Mouse (Mus musculus): Measurements from ENCODE around the gene Kcnj16. TPM values are rescaled to one million over a fixed set of nuclear protein-coding genes. Genes with fewer than 3 reads are reported as not detected.
A peak's percentile ranks its signal among the peaks of the same experiment; 100 is the strongest.

Gene Kcnj16
- polyA plus RNA-seq, 1 experiment from 2014 or later: 0.87 TPM

DNA sequence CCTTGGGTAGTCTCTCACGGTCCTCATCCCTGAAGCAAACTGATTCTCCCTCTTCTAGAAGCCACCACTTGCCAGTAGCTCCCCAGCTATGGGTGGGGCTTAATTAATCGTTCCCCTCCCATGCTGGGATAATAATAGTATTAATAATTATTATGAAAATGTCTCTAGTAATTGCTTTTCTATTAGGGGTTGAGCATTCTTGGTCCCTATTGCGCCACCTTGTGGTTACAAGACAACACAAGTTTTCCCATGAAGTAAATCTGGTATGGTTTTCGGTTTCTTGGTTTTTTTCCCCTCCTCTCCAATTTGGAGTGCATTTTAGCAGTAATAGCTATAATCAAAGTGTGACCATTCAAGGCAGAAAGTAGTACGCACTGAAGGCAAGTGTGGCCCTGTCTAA is 74.3 kb downstream of the Kcnj16 start:
- Histone ChIP-seq H3K4me3 (replicated peaks; ENCODE audit: low read depth, low read length) (no peak overlapping the region), H3K4me2 (ENCODE audit: low read length) (no peak overlapping the region), H3K36me3 (ENCODE audit: control insufficient read depth, insufficient read depth, low read length) (no peaks in the 10 kb centered on the region), H3K4me1 (ENCODE audit: control insufficient read depth, insufficient read depth, low read length) (no peaks in the 10 kb centered on the region), H3K9me3 (ENCODE audit: control insufficient read depth, low read length) (no peaks in the 10 kb centered on the region), H3K27me3 (ENCODE audit: control insufficient read depth, insufficient read depth, low read length) (no peaks in the 10 kb centered on the region), H3K9ac (replicated peaks; ENCODE audit: low read length) (no peak overlapping the region), H3K27ac (replicated peaks; ENCODE audit: low read depth, low read length) (no peak overlapping the region)
- peak; percentile 57 for DNase-seq
- 48% methylated on average over 5 of the region's 5 CpGs for WGBS
- ATAC-seq (ENCODE audit: low FRiP score, low TSS enrichment): no peak

DNA sequence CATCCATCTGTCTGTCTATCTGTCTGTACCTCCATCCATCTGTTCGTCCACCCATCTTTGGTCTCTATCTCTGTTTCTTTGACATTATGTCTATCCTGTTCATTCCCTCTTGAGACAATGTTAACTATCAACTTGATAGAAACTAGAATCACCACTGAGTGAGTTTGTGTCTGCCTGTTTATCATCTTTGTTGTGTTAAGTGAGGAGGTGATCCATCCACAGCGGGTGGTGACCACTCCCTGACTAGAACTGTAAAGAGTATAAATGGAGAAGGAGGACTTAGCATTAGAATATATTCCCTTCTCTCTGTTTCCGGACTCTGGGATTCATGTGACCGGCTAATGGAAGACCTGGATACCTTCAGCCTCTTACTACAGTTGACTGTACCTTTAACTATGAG is 75.5 kb downstream of the Kcnj16 start:
- no peaks in the 10 kb centered on the region for H3K4me1 ChIP-seq (ENCODE audit: control insufficient read depth, insufficient read depth, low read length)
- WGBS: 82% methylated on average over 4 of the region's 4 CpGs
- H3K27ac ChIP-seq (replicated peaks; ENCODE audit: low read depth, low read length): no peak overlapping the region
- H3K9ac ChIP-seq (replicated peaks; ENCODE audit: low read length): no peak overlapping the region
- H3K36me3 ChIP-seq (ENCODE audit: control insufficient read depth, insufficient read depth, low read length): no peaks in the 10 kb centered on the region
- H3K4me3 ChIP-seq (replicated peaks; ENCODE audit: low read depth, low read length): no peak overlapping the region
- H3K27me3 ChIP-seq (ENCODE audit: control insufficient read depth, insufficient read depth, low read length): no peaks in the 10 kb centered on the region
- DNase-seq (no peak), ATAC-seq (ENCODE audit: low FRiP score, low TSS enrichment) (no peak)
- no peaks in the 10 kb centered on the region for H3K9me3 ChIP-seq (ENCODE audit: control insufficient read depth, low read length)
- H3K4me2 ChIP-seq (ENCODE audit: low read length): no peak overlapping the region

DNA sequence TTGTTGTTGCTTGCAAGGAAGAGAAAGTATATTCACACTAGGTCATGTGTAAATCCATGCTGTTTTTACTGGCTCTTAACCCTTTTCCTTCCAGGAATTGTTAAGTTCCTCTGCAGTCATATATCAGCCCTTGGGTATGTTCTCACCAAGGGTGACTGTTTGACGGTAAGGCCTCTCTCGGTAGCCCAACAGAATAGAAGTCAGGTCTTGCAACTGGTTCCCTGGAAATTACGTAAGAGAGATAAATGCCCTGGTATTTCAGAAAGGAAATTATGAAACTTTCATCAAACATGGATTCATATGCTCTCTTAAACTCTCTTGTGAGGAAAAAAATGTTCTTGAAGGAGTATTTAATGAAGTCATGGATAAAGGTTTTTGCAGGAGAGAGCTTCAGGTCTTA is 86.4 kb downstream of the Kcnj16 start:
- no peak overlapping the region for H3K4me3 ChIP-seq (replicated peaks; ENCODE audit: low read depth, low read length)
- no peak overlapping the region for H3K27ac ChIP-seq (replicated peaks; ENCODE audit: low read depth, low read length)
- 96% methylated on average over 3 of the region's 3 CpGs for WGBS
- H3K27me3 ChIP-seq (ENCODE audit: control insufficient read depth, insufficient read depth, low read length): no peaks in the 10 kb centered on the region
- H3K36me3 ChIP-seq (ENCODE audit: control insufficient read depth, insufficient read depth, low read length): no peaks in the 10 kb centered on the region
- no peak overlapping the region for H3K4me2 ChIP-seq (ENCODE audit: low read length)
- H3K9me3 ChIP-seq (ENCODE audit: control insufficient read depth, low read length): no peaks in the 10 kb centered on the region
- DNase-seq (no peak), ATAC-seq (ENCODE audit: low FRiP score, low TSS enrichment) (no peak)
- H3K4me1 ChIP-seq (ENCODE audit: control insufficient read depth, insufficient read depth, low read length): no peaks in the 10 kb centered on the region
- H3K9ac ChIP-seq (replicated peaks; ENCODE audit: low read length): no peak overlapping the region

DNA sequence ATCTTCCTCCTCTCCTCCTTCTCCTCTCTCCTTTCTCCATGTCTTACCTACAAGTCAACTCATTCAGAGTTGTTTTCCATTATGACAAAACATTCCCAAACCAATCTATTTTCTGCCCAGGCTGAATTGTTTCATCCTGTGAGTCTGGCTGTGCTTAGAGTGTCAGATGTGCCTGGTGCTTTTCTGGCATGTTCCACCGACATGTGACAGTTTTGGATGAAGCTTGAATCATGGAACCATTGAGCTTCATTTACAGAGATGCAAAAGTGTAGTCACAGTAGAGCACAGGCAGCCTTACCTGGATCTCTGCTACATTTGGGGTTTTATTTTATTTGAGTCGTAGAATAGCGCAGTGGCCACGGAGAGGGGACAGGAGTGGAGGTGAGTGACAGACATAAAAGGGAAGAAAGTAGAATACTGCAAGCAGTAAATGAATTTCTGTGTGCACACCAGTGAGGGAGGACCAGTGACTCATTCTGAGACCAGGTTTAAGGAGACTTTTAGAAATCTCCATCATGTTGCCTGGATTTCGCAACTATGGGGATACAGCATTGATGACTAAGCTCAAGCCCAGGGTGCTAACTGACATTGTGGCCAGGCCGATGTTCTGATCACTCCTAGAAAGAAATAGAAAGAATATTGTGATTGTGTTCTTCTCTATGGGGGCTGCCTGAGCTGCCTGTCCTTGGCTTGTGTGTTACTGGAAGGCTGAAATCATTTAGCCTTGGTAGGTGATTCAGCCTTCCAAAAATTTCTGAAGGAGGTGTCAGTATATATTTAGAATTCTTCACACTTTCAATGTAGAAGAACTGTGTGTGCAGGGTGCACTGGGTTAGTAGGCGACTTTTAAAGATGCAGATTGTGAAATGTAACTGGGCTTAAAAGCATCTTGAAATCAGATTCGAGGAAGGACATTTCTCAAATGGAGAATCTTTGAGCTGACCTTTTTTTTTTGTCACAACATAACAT is 87.3 kb downstream of the Kcnj16 start:
- DNase-seq (no peak), ATAC-seq (ENCODE audit: low FRiP score, low TSS enrichment) (no peak)
- Histone ChIP-seq H3K4me1 (ENCODE audit: control insufficient read depth, insufficient read depth, low read length) (no peaks in the 10 kb centered on the region), H3K4me3 (replicated peaks; ENCODE audit: low read depth, low read length) (no peak overlapping the region), H3K9ac (replicated peaks; ENCODE audit: low read length) (no peak overlapping the region), H3K9me3 (ENCODE audit: control insufficient read depth, low read length) (no peaks in the 10 kb centered on the region), H3K4me2 (ENCODE audit: low read length) (no peak overlapping the region), H3K27ac (replicated peaks; ENCODE audit: low read depth, low read length) (no peak overlapping the region), H3K27me3 (ENCODE audit: control insufficient read depth, insufficient read depth, low read length) (no peaks in the 10 kb centered on the region), H3K36me3 (ENCODE audit: control insufficient read depth, insufficient read depth, low read length) (no peaks in the 10 kb centered on the region)
- WGBS: 90% methylated on average over 8 of the region's 8 CpGs

DNA sequence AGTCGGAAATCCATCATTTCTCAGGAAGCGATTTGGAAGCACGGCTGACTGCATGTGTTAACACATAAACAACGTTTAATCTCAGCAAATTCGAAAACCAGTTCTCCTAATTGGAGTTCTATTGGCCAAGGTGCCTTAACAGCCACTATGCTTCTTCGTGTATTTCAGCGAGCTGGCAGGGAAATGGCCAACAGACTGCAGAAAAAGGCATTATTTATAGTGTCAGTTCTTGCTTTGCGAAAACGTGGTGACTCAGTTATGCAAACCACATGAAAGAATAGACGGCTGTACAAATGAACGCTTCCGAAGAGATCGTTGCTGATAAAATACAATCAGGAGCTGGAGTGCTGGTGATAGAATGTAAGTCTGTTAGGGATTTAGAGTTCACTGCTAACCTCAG is 88.2 kb downstream of the Kcnj16 start:
- no peak for DNase-seq
- 82% methylated on average over 13 of the region's 13 CpGs for WGBS

DNA sequence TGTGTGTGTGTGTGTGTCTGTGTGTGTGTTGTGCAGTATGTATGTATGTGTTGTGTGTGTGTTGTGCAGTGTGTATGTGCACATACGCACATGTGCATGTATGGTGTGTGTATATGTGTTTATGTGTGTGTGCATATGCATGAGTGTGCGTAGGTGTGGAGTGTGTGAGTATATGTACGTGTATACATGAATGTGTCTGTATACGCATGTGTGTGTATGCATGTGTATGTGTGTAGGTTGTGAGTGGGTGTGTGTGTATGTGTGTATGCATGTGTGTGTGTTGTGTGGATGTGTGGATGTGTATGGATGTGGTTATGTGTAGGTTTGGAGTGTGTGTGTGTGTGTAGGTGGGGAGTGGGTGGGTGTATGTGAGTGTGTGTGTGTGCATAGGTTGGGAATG is 89.6 kb downstream of the Kcnj16 start:
- ATAC-seq (ENCODE audit: low FRiP score, low TSS enrichment): no peak
- Histone ChIP-seq H3K9me3 (ENCODE audit: control insufficient read depth, low read length) (no peaks in the 10 kb centered on the region), H3K9ac (replicated peaks; ENCODE audit: low read length) (no peak overlapping the region), H3K36me3 (ENCODE audit: control insufficient read depth, insufficient read depth, low read length) (no peaks in the 10 kb centered on the region), H3K27ac (replicated peaks; ENCODE audit: low read depth, low read length) (no peak overlapping the region), H3K4me3 (replicated peaks; ENCODE audit: low read depth, low read length) (no peak overlapping the region), H3K4me1 (ENCODE audit: control insufficient read depth, insufficient read depth, low read length) (no peaks in the 10 kb centered on the region), H3K4me2 (ENCODE audit: low read length) (no peak overlapping the region), H3K27me3 (ENCODE audit: control insufficient read depth, insufficient read depth, low read length) (no peaks in the 10 kb centered on the region)
- 97% methylated on average over 4 of the region's 4 CpGs for WGBS
- no peak for DNase-seq

More for the DNA sequence above, 88.2 kb downstream of the Kcnj16 start:
- no peak overlapping the region for H3K27ac ChIP-seq (replicated peaks; ENCODE audit: low read depth, low read length)
- H3K36me3 ChIP-seq (ENCODE audit: control insufficient read depth, insufficient read depth, low read length): no peaks in the 10 kb centered on the region
- H3K9me3 ChIP-seq (ENCODE audit: control insufficient read depth, low read length): no peaks in the 10 kb centered on the region
- H3K9ac ChIP-seq (replicated peaks; ENCODE audit: low read length): no peak overlapping the region
- H3K27me3 ChIP-seq (ENCODE audit: control insufficient read depth, insufficient read depth, low read length): no peaks in the 10 kb centered on the region
- H3K4me3 ChIP-seq (replicated peaks; ENCODE audit: low read depth, low read length): no peak overlapping the region
- no peak overlapping the region for H3K4me2 ChIP-seq (ENCODE audit: low read length)
- H3K4me1 ChIP-seq (ENCODE audit: control insufficient read depth, insufficient read depth, low read length): no peaks in the 10 kb centered on the region
- no peak for ATAC-seq (ENCODE audit: low FRiP score, low TSS enrichment)

DNA sequence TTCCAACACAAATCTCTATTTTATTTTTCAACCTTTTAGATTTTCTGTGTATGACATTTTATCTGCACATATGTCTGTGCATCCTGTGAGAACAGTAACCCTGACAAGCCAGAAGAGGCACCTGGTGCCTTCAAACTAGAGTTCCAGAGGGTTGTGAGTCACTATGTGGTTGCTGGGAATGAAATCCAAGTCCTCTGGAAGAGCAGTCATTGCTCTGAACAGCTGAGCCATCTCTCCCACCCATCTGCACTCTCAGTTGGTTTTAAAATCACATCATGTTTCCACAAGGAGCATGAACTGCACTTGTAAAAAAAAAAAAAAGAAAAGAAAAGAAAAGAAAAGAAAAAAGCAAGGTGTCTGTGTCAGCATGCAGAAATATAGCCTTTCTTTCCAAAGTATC is 91.6 kb downstream of the Kcnj16 start:
- Histone ChIP-seq H3K4me3 (replicated peaks; ENCODE audit: low read depth, low read length) (no peak overlapping the region), H3K27ac (replicated peaks; ENCODE audit: low read depth, low read length) (no peak overlapping the region), H3K4me2 (ENCODE audit: low read length) (no peak overlapping the region), H3K27me3 (ENCODE audit: control insufficient read depth, insufficient read depth, low read length) (no peaks in the 10 kb centered on the region), H3K9ac (replicated peaks; ENCODE audit: low read length) (no peak overlapping the region), H3K4me1 (ENCODE audit: control insufficient read depth, insufficient read depth, low read length) (peaks cover 3% of the 10 kb centered on the region; the same call in 1 of the 2 replicates), H3K9me3 (ENCODE audit: control insufficient read depth, low read length) (no peaks in the 10 kb centered on the region), H3K36me3 (ENCODE audit: control insufficient read depth, insufficient read depth, low read length) (no peaks in the 10 kb centered on the region)
- DNase-seq (no peak), ATAC-seq (ENCODE audit: low FRiP score, low TSS enrichment) (no peak)

DNA sequence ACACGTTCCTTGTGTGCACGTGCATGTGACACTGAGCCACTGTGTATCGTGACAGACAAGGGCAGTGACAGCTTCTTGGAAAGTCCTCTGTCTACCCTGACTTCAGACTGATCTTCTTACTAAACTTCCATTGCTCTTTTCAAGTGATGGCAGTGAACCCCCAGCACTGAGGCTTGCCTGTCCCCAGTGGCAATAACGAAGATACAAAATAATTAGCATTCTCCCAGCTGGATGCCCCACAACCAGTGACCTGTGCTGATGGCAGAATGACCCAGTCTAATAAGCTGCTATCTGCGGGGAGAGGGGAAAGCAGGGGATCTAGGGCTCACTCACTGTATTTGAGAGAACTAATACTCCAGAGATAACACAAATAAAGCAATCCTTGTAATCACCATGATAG is 92.4 kb downstream of the Kcnj16 start:
- H3K9ac ChIP-seq (replicated peaks; ENCODE audit: low read length): no peak overlapping the region
- 43% methylated on average over 5 of the region's 5 CpGs for WGBS
- ATAC-seq (ENCODE audit: low FRiP score, low TSS enrichment) (no peak), DNase-seq (no peak)
- no peak overlapping the region for H3K27ac ChIP-seq (replicated peaks; ENCODE audit: low read depth, low read length)
- no peaks in the 10 kb centered on the region for H3K27me3 ChIP-seq (ENCODE audit: control insufficient read depth, insufficient read depth, low read length)
- no peaks in the 10 kb centered on the region for H3K9me3 ChIP-seq (ENCODE audit: control insufficient read depth, low read length)
- no peak overlapping the region for H3K4me2 ChIP-seq (ENCODE audit: low read length)
- peaks cover 3% of the 10 kb centered on the region; the same call in 1 of the 2 replicates for H3K4me1 ChIP-seq (ENCODE audit: control insufficient read depth, insufficient read depth, low read length)
- H3K4me3 ChIP-seq (replicated peaks; ENCODE audit: low read depth, low read length): no peak overlapping the region
- H3K36me3 ChIP-seq (ENCODE audit: control insufficient read depth, insufficient read depth, low read length): no peaks in the 10 kb centered on the region
